Mouse (Mus musculus) telencephalon, adult 2 months (tissue): ENCODE measurements around the gene Ubap2l.

Experiments
- DNase-seq: peaks from one replicate; pipeline ENCODE4 v3.0.0-alpha.2; 2011; ENCODE audit warnings: low read depth, low spot score

Ubap2l gene

DNA sequence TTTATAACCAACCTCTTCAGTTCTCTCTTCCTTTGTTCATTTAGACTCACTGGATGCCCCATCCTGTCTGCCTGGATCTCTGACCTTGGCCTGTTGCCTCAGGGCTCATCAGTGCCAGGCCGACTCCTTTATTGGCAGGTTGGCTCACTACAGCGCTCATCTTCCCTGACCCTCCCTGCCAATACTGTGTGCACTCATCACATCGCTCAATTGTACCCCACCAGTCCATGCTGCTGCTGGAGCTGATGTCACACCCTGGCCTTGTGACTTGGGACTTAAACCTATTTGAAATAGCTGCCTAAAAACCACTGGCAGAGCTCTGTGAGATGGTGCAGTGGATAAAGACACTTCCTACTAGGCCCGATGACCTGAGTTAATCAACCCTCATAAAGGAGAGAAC is 15.4 kb upstream of the Ubap2l start:
- DNase-seq, result no peak

DNA sequence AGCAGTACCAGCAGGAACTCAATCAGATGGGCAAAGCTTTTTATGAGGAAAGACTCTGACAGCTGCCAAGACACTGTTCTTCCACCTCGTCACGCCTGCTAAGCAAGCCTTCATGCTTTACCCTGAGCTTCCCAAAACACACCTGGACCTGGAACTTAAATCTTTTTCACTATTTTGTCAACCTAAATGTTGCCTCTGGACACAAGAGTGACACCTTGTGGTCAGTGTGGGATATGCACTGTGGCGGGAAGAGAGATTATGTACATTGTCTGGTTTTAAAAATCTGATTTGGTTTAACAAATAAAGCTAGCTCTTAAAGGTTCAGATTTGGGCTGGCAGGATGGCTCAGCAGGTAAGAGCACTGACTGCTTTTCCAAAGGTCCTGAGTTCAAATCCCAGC is 13.1 kb upstream of the Ubap2l start:
- no peak for DNase-seq

DNA sequence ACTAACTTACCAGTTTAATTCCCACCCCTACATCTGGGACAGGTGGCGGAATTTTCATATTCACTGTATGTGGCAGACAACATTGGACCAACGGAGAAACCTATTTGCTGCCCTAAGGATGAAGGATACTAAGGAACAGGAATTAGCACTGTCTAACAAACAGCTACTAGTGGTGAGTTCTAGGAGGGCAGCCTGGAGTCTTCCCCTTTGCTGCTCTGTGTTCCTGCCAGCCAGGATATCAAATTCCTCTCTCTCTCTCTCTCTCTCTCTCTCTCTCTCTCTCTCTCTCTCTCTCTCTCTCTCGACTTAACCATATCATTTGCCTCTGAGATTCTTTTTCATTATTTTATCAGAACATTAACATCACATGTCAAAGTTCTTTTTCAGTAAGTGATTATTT is 12.0 kb upstream of the Ubap2l start:
- no peak for DNase-seq

DNA sequence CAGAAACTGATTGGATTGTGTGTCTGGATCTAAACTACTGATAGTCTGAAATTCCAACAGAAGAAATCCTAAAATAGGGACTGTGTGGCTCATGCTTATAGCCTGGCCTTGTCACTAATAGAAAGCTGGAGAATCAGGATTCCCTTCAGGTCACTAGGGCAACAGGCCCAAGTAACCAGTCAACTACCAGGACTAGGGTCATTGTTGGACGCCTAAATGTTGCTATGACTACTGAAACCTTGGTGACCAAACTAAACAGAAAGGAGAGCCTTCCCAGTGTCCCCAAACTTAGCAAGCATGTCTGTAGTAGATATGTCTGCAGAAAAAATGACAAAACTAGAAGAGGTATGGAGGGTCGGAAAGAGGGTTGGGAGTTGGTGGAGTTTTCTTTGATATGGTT is 10.1 kb upstream of the Ubap2l start:
- no peak for DNase-seq

DNA sequence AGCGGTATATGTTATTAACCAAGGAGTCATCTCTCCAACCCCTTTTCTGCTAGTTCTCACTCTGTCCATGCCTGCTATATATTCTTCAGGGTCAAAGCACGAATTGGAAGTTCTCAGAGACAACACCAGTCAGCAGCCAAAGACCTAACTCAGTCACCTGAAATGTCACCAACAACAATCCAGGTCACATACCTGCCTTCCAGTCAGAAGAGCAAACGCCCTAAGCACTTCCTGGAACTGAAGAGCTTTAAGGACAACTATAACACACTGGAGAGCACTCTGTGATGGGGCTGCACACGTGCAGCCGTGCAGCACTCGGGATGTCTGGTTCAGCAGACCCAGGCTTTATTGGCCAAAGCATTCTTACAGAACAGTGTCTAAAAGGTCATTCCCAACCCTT is 9.1 kb upstream of the Ubap2l start:
- no peak for DNase-seq

DNA sequence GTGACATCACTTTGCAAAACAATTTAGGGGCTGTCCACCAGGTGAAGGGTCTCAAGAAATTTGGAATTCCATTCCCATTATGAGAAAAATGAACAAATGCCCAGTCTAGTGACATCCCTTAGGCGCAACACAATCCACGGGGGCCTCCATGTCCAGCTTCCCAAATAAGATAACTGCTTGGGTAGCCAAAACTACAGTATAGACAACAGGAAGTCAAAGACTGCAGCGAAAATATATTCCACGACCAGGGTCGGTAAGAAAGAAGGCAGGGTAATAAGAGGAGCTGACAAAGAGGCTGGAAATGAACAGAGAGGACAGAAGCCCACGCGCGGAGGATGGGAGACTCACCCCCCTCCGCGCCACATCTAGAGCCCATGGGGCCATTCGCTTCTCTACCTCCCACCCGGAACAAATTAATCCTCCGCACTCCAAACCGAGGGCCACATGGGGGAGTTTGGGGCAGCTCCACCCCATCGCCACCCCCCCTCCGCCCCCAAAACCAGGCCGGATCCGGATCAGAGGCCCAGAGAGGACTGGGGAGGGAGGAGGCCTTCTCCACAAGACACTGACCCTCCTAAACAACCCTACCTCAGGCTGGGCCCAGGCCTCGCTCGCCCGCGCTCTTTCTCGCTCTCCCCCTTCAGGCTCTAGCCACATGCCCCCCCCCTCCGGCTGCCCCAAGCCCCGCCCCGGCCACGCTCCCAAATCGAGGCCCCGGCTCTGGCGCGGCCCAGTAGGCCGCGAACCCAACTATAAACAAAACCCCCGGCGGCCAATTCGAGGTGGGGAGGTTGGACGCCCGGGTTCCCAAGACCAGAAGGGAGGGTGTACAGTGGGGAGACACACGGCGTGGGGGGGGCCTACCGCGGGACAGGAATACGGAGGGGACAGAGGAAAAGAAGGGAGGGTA is 732 bp downstream of the Ubap2l start, which contains the start of gene 4933434E20Rik:
4933434E20Rik (plus strand) TSS at position 196 of the 910 bp plus-strand sequence.
- peak; percentile 44 for DNase-seq

DNA sequence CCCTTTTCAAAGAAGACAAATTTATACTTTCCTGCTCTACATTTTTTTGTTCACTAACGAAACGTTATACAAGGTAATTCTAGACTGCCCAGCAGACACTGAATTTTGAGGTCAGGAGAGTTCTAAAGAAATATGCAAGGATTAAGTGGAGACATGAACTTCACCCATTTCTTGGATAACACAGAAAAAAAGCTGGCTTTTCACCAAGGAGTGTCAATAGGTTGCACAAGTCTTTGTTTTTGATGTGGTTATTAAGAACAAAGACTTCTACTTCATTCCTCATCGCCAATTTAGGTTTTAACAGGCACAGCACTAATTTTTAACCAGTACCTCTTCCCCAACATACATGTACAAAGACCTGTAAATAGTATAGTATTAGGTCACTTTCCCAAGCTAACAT is 2.7 kb downstream of the Ubap2l start:
- no peak for DNase-seq

DNA sequence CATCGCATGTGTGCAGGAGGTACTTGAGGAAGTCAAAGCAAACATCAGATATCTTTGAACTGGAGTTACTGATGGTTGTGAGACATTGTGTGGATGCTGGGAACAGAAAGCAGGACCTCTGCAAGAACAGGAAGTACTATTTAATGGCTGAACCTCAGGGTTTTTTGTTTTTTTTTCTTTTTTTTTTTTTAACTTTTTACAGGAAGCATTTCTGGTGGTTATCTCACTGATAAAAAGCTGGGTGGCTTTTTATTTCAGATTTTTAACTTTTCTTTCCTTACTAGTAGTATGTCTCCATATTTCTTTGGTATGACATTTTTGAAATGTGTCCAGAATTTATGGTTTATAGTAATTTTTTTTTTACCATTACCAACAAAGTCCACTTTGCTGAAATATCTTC is 16.2 kb downstream of the Ubap2l start:
- DNase-seq, result no peak

DNA sequence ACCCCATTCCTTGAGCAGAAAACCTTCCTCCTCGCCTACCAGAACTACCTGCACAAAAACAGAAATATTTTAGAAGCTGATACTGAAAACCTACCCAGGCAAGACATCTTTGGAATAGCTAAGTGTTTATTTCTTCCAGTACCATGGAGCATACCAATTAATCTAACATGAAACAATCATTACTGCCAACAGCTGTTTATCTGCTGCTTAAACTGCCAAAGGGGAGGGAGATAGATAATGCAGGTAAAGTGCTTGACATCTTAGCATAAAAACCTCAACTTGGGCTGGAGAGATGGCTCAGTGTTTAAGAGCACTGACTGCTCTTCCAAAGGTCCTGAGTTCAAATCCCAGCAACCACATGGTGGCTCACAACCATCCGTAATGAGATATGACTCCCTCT is 17.8 kb downstream of the Ubap2l start:
- DNase-seq, result no peak

DNA sequence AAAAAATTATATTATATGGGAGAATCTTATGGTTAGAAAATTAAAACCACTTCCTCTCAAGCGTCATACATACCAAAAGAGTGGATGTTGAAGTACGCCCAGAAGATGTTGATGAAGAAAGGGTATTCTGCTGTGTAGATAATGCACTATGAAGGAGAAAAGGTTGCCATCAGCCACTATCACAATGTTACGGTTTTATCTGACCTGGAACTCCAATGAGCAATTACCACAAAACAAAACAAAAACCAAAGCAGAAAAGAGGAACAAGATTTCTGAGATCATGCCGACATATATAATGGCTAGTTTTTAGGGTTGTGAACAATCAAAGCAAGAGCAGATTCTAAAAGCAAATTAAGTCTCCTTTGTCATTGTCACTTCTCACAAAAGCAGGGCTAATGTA is 35.8 kb downstream of the Ubap2l start:
- no peak for DNase-seq

DNA sequence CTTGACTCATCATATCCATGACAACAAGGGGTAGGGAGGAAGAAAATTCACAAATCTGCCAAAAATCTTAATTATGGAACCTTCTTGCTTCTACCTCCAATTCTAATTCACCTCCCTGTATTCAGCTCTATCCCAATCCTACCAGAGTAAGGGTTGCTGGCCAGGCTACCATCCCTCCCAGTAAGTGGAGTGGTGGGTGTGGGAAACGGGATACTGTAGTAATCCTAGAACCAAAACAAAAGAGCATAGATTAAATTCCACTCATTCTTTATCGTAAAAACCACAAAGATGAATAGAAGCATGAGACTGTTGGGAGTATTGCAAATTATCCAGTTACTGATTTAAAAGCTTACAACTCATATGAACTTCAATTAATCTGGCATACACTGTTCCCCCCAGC is 42.1 kb downstream of the Ubap2l start:
- DNase-seq, result no peak

DNA sequence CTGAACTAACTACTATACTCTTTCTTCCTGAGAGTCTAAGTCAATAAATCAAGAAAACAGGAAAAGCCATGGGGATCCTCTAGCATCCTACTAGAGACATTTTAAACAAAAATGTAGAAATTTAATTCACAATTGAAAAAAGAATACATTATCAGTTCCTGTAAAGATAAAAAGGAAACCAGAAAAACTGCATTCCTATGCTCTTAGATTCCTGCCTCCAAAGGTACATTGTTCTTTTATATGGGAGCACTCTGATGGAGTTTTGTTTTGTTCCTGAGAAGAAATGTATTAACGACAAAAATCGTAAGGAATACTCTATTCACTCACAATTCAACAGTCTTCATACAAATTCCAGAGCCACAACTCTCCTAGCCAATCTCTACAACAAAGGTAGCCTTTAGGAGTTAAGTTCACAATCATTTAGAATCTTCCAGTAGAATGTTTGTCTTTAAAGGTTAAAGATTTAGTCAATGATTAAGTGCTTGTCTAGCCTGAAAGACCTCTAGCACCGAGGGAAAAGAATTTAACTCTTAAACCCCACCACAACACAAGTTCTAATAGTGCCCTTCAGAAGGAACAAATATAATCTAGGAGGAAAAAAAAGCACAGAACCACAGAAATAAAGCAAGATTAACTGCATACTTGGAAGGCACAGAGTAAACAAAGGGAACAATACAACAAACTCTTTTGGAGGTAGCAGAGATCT is 48.2 kb downstream of the Ubap2l start:
- DNase-seq, result no peak

DNA sequence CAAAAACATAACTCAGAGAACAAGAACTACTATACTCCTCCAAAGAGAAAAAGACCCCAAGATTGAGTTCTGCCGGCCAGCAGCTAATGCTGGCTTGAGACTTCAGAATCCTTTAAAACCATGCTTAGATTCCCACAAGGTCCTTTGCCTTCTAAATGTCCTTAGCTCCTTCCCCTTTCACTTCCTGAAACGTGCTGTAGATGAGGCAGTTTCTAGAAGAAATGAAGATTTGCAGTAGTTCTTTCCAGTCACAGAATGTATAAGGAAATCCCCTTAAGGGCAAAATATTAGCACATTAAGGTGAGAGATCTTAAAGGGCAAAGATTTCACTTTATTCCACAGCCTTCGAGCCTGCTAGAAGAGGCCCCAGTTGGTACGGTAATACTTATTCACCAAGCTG is 52.6 kb downstream of the Ubap2l start:
- DNase-seq, result no peak

DNA sequence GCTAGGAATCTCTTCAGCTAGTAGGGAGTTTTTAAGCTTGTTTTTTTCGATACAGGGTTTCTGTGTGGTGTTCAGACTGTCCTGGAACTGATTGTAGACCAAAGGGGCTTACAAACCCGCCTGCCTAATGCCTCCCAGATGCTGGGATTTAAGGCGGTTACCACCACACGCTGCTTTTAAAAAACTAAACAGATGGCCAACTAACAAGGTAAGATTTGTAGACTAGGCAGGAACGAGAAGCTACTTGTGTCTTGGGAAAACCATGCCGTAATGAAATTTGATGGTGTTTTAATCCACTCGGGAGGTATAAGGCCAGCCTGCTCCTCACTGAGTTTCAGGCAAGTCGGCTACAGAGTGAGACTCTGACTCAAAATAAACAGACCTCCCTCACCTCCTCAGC is 53.3 kb downstream of the Ubap2l start:
- no peak for DNase-seq

DNA sequence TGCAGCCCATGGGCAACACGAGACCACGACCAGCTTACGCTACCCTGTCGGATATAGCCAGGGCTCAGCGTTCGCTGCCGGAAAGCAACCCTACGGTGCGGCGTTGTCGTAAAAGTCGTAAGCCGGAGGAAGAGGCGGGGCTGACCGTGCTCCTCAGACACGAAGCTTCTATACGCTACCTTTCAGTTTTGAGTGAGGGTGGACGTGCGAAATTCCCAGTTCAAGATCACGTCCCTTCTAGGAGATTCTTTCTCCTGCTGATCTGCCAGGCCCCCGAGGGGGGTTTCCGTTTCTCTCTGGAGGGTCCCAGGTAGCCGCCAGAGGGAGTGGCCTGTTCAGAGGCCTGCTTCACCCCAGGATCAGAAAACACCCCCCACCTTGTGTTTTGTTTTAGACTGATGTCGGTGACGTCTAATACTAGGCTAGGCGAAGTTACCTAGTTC is 53.8 kb downstream of the Ubap2l start, which contains the start of gene Hax1:
Hax1 (minus strand) TSS at position 169 of the 443 bp plus-strand sequence.
- DNase-seq, result peak; percentile 96

DNA sequence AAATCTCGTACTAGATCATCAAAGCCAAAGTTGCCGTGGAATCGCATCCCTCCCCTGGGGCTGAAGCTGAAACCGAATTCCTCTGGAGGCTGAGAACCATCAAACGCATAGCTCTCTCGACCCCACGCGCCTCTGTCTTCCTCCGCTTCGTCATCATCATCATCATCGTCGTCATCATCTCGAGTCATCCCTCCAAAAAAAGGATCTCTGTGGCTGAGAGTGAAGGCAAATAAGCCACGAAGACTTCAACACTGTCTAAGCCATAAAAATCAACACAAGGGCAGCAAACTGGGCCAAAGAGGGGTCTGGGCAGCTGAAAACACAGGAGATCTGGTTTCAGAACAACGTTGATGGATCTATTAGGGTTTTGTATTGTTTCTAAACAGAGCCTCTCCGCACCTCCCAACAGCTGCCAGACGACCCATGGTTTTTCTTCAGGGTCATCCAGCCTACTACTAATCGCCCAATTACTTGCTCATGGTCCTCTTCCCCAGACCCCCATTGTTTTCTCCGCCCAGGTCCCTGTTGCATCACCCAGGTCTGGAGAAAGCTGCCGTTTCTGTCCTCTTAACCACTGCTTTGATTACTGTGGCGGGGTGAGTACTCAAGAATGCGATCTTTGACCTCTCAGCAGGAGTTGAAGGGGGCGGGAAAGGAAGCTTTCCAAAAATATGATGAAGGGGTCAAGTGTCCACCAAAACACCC is 54.5 kb downstream of the Ubap2l start:
- DNase-seq, result no peak

DNA sequence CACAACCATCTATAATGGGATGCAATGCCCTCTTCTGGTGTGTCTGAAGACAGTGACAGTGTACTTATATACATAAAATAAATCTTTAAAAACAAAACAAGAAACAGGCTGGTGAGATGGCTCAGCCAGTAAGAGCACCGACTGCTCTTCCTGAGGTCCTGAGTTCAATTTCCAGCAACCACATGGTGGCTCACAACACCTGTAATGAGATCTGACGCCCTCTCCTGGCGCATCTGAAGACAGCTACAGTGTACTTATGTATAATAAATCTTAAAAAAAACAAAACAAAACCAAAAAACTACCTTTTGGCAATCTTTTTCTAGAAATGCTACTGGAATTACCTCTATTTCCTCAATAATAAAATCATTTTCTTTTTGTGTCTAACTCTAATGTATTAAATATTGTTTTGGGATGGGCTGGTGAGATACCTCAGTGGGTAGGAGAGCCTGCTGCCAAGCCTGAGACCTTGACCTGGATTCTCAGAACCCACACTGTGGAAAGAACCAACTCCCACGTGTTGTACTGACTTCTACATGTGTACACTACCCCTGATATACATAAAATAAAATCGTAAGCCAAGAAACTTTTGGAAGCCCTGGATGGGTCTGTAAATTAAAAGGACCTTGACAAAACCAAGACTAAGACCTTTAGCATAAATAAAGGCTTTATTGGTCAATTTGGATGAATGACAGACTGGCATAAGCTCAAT is 57.5 kb downstream of the Ubap2l start:
- no peak for DNase-seq

DNA sequence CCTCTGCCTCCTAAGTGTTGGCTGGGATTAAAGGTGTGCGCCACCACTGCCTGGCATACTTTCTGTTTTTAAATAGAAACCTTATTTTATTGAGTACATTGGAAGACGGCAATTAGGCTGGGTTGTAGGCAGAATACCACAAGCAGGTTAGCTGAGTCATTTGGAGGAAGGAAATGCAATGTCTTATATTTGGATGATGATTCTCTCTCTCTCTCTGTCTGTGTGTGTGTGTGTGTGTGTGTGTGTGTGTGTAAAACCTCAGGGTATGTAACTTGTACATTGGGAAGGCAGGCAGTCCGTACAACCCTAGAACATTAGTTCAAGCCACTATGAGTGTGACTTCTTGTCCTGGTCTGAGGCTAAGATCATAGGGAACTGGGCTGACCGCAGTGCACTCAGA is 64.6 kb downstream of the Ubap2l start:
- DNase-seq, result no peak

DNA sequence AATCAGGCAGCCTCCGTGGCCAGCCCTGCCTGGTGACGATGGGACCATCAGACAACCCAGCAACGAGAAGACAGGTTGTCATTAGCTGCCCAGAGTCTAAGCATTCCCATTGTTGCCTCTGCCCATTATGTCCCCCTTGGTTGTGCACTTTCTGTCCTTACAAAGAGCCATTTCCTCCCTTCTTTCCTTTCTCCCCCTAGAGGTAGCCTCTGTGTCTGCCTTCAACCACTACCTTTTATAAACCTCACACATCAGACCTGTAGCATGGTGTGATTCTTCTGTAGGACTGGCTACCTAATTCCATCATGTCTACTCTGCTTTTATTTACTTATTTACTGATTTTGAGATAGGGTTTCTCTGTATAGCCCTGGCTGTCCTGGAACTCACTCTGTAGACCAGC is 65.2 kb downstream of the Ubap2l start:
- no peak for DNase-seq

DNA sequence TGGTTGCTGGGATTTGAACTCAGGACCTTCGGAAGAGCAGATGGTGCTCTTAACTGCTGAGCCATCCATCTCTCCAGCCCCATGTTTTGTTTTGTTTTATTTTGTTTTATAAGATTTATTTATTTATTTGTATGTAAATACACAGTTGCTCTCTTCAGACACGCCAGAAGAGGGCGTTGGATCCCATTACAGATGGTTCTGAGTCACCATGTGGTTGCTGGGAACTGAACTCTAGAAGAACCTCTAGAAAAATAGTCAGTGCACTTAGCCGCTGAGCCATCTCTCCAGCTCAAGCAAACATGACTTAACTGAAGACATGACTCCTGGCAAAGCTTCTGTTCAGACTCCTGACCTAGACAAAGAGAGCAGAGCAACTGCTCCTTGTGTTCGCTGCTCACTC is 70.0 kb downstream of the Ubap2l start:
- no peak for DNase-seq

DNA sequence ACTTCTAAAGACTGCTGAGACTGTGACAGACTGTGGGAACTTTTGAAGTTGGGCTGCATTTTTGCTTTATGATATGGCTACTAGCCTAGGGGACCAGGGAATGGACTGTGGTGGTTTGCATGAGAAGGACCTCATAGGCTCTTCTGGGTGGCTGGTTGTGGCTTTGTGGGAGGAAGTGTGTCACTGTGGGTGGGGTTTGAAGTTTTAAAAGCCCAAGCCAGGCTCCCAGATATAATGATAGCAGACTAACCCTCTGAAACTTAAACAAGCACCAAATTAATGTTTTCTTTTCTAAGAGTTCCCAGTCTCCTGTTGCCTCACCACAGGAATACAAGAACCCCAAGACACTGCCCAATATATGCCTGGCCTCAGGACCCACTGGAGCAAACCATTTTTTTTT is 75.6 kb downstream of the Ubap2l start:
- DNase-seq, result no peak

DNA sequence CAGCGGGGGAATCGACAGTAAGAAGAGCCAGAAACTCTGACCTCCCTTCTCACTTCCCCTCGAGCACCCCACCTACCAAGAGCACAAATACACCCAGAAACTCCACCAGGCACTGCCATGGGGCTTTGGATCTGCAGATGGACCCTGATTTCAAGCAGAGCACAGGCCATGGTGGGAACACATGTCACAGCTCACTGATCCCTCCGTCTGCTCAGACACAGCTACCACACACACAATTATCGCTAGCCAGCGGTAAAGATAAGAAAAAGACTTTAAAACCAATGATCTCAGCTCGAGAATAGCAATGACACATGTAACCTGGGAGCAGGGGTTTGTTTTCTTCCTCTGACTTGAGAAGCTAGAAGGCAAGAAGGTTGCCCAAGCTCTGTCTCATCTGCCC is 83.9 kb downstream of the Ubap2l start:
- no peak for DNase-seq
